Mouse (Mus musculus) heart, postnatal 0 days (tissue): ENCODE measurements around the gene Rfc4. TPM values are rescaled to one million over a fixed set of nuclear protein-coding genes. Genes with fewer than 3 reads are reported as not detected.

ENCODE experiments used
- ATAC-seq: fragments of 200-750 bp; cut with Nextera tagmentation; 2 replicates; pipeline ENCODE4 v1.8.0; 2017; ENCODE audit warnings: low read depth, moderate number of reproducible peaks, moderate library complexity; ENCODE audit not compliant: insufficient read depth
- DNase-seq: peaks from one replicate; pipeline ENCODE4 v3.0.0-alpha.2; 2016; ENCODE audit warnings: low spot score
- H3K27ac ChIP-seq: fragments of 300-500 bp; sonication (generic); 2 replicates; pipeline ENCODE4 v1.5.1; 2014; ENCODE audit warnings: low read depth, mild to moderate bottlenecking
- H3K27me3 ChIP-seq: fragments of 300-500 bp; sonication (generic); 2 replicates; pipeline ENCODE4 v1.6.1; 2014; ENCODE audit warnings: low read length, mixed read lengths; ENCODE audit not compliant: control insufficient read depth, insufficient read depth
- H3K36me3 ChIP-seq: fragments of 300-500 bp; sonication (generic); replicated peaks from 2 replicates; pipeline ENCODE4 v1.6.1; 2014; ENCODE audit warnings: low read length, mixed read lengths; ENCODE audit not compliant: control insufficient read depth, insufficient read depth
- H3K4me1 ChIP-seq: fragments of 300-500 bp; sonication (generic); 2 replicates; pipeline ENCODE4 v1.6.1; 2014; ENCODE audit warnings: antibody characterized with exemption; ENCODE audit not compliant: control insufficient read depth, insufficient read depth
- H3K4me2 ChIP-seq: fragments of 300-500 bp; sonication (generic); 2 replicates; pipeline ENCODE4 v1.6.1; 2014; ENCODE audit warnings: low read depth, mild to moderate bottlenecking, low read length, moderate library complexity
- H3K4me3 ChIP-seq: fragments of 300-500 bp; sonication (generic); 2 replicates; pipeline ENCODE4 v1.5.1; 2014; ENCODE audit warnings: low read depth, low read length
- H3K9ac ChIP-seq: fragments of 300-500 bp; sonication (generic); replicated peaks from 2 replicates; pipeline ENCODE4 v1.6.1; 2014; ENCODE audit warnings: low read depth, low read length, mixed read lengths
- H3K9me3 ChIP-seq: fragments of 300-500 bp; sonication (generic); replicated peaks from 2 replicates; pipeline ENCODE4 v1.6.1; 2016; ENCODE audit warnings: low read length; ENCODE audit not compliant: control insufficient read depth
- CTCF ChIP-seq: IDR thresholded peaks from 2 replicates; pipeline ENCODE4 v1.5.1; 2016; ENCODE audit warnings: antibody characterized with exemption, control low read depth, low read depth
- EP300 ChIP-seq: IDR thresholded peaks from 2 replicates; pipeline ENCODE4 v1.6.1; 2016; ENCODE audit warnings: antibody characterized with exemption, low read depth
- WGBS: fragments of 180-500 bp; shearing (Covaris S2); extraction: QIAGEN DNeasy Blood & Tissue Kit; methylation state at CpG from one replicate; pipeline ENCODE4 v1.1.7; 2014; 5-methylcytosine and 5-hydroxymethylcytosine counted together
- polyA plus RNA-seq: library from polyadenylated mRNA; unstranded; fragments of >200 nt; fragmentation: Nextera tagmentation; extraction: Ambion mirVana; gene quantifications from 2 replicates; pipeline ENCODE4 v1.2.1, GENCODE M21; 2015
- total RNA-seq: library from RNA; depleted of rRNA; stranded (reverse); fragments of >200 nt; gene quantifications from 2 replicates; pipeline ENCODE4 v1.2.3, GENCODE M21; 2014; ENCODE audit warnings: low replicate concordance

Rfc4 gene
- total and polyA plus RNA-seq, 2 experiments from 2014 or later, result 16.8 to 38.1 TPM

DNA sequence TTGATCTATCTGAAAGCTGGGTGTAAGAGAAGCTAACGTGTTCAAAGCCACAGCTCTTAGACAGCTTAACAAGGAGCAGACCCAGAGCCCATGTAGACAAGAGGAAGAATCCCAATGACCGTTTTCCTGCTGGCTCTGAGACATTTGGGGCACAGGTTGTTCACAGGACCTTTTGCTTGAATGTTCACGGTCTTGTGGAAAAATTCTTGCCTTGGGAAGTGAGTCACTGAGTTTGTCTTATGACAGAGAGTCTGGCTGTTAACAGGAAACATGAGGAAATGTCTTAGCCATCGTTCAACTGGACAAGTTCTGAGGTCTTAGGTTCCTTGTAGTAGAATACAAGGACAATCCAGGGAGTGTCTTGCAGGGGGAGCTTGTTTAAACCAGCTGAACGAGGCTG lies 39.5 kb upstream of the Rfc4 start:
- peak; percentile 38 for DNase-seq
- H3K27me3 ChIP-seq, result no peaks in the 10 kb centered on the region
- no peaks in the 10 kb centered on the region for H3K9me3 ChIP-seq
- no peak for TF ChIP-seq EP300
- no peak for TF ChIP-seq CTCF
- H3K4me1 ChIP-seq, result no peaks in the 10 kb centered on the region
- H3K36me3 ChIP-seq, result no peaks in the 10 kb centered on the region
- peak overlapping the region; percentile 76 for H3K27ac ChIP-seq
- H3K4me2 ChIP-seq, result no peak overlapping the region
- H3K9ac ChIP-seq, result no peak overlapping the region
- 38% methylated on average over 5 of the region's 5 CpGs for WGBS
- peak; percentile 51 for ATAC-seq
- no peak overlapping the region for H3K4me3 ChIP-seq

DNA sequence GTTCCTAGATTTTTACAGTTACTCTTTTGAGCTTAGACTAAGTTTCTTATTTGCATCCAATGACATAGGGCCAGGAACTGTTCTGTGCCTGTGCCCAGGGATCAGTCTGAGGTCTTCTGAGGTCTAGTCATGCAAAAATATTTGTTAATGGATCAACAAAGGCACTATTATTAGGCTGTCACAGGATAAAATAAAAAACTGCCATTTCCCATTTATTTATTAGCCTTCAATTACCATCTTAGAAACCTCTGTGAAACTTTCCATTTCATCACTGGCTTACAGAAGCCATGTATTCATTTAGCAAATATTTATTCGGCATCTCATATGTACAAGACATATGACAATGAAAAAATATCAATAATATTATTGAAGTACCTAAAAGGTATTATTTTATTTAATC lies 39.1 kb upstream of the Rfc4 start:
- Histone ChIP-seq H3K27ac (peak overlapping the region; percentile 76), H3K4me3 (no peak overlapping the region), H3K27me3 (no peaks in the 10 kb centered on the region), H3K4me1 (no peaks in the 10 kb centered on the region), H3K4me2 (no peak overlapping the region), H3K36me3 (no peaks in the 10 kb centered on the region), H3K9me3 (no peaks in the 10 kb centered on the region), H3K9ac (no peak overlapping the region)
- WGBS, result 88% methylated on average over 1 of the region's 1 CpGs
- DNase-seq (no peak), ATAC-seq (no peak)
- TF ChIP-seq CTCF (no peak), EP300 (no peak)

DNA sequence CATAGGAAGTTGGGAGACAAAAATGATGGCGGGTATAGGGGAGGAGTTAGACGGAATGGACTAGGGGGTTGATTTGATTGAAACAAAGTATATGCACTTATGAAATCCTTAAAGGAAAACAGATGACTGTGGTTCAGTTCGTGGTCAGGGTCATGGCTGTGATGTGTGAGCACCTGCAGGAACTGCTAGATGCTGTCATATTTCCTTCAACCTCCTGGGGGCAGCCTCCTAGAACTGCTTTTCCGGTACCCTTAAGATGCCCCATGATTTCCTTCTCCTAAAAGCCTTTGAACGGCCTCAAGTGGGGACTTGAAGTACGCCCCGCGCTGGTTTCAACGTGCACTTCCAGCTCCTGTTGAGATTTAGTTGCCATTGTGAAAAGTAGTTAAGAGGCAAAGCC lies 37.9 kb upstream of the Rfc4 start:
- no peaks in the 10 kb centered on the region for H3K9me3 ChIP-seq
- H3K4me1 ChIP-seq, result no peaks in the 10 kb centered on the region
- H3K36me3 ChIP-seq, result no peaks in the 10 kb centered on the region
- no peak overlapping the region for H3K4me2 ChIP-seq
- H3K27ac ChIP-seq, result no peak overlapping the region
- no peak for DNase-seq
- no peaks in the 10 kb centered on the region for H3K27me3 ChIP-seq
- ATAC-seq, result no peak
- no peak overlapping the region for H3K9ac ChIP-seq
- WGBS, result 64% methylated on average over 9 of the region's 9 CpGs
- H3K4me3 ChIP-seq, result no peak overlapping the region
- TF ChIP-seq EP300, result no peak
- no peak for TF ChIP-seq CTCF

DNA sequence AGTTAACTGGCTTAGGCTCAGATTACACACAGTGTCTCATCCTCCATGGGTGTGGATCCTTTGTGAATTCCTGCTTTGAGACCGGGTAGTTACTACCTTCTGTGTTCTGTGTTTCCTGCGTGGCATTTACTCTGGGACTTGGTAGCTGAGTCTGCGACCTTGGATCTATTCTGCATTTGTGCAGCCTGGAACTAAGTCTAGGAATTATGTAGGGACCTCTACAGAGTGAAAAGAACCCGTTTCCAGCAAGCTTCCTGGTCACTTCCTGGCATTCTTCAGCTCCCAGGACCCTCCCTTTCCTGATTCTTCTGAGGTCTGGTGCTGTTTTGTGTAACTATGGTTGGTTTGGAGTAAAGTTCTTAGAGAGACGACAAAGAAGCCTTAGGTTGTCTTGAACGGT lies 36.9 kb upstream of the Rfc4 start:
- H3K27ac ChIP-seq, result peak overlapping the region; percentile 78
- H3K9me3 ChIP-seq, result no peaks in the 10 kb centered on the region
- ATAC-seq (no peak), DNase-seq (peak; percentile 50)
- no peak overlapping the region for H3K9ac ChIP-seq
- H3K27me3 ChIP-seq, result no peaks in the 10 kb centered on the region
- 0 out of 2 replicates have a peak, but pooled peaks cover under 1% of the 10 kb centered on the region for H3K4me1 ChIP-seq
- 48% methylated on average over 6 of the region's 6 CpGs for WGBS
- H3K4me2 ChIP-seq, result no peak overlapping the region
- no peak overlapping the region for H3K4me3 ChIP-seq
- TF ChIP-seq CTCF, result no peak
- 0 out of 2 replicates have a peak, but pooled peaks have one; percentile 31 for TF ChIP-seq EP300
- no peaks in the 10 kb centered on the region for H3K36me3 ChIP-seq

DNA sequence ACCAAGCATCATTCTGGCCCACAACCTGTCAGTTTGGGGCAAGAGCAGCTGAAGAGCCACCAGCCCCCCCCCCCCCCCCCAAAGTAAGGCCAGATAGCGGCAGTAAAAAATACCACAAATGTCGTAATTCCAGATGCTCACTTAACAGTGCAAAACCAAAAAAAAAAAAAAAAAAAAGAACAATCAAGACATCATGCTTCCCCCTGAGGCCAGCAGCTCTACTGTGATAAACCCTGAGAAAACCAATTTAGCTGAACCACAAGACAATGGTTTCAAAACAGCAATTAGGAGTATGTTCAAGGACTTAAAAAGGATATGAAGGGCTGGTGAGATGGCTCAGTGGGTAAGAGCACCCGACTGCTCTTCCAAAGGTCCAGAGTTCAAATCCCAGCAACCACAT lies 34.6 kb upstream of the Rfc4 start:
- no peak overlapping the region for H3K27ac ChIP-seq
- 73% methylated on average over 3 of the region's 3 CpGs for WGBS
- DNase-seq (no peak), ATAC-seq (no peak)
- H3K9me3 ChIP-seq, result no peaks in the 10 kb centered on the region
- H3K4me2 ChIP-seq, result no peak overlapping the region
- no peaks in the 10 kb centered on the region for H3K36me3 ChIP-seq
- no peaks in the 10 kb centered on the region for H3K27me3 ChIP-seq
- H3K4me1 ChIP-seq, result peaks cover 7% of the 10 kb centered on the region; the same call in 1 of the 2 replicates
- H3K4me3 ChIP-seq, result no peak overlapping the region
- H3K9ac ChIP-seq, result no peak overlapping the region
- TF ChIP-seq CTCF (no peak), EP300 (no peak)

DNA sequence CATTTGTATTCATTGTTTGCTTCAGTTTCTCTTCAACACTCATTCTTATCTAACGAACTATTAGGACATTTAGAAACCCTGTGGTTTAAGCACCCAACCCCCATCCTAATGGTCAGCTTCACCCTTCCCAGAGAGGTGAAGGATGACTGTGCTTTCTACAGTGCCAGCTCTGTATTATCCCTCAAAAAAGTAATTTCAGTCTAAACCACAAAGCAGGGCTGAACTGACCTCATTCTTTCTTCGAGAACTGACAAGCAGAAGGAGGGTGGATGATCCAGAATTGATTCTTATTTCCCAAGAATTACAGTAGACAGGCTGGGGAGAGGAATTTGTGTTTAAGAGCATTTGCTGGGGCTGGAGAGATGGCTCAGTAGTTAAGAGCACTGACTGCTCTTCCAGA lies 32.2 kb upstream of the Rfc4 start:
- Histone ChIP-seq H3K27ac (no peak overlapping the region), H3K36me3 (no peaks in the 10 kb centered on the region), H3K9me3 (no peaks in the 10 kb centered on the region), H3K9ac (no peak overlapping the region), H3K27me3 (no peaks in the 10 kb centered on the region), H3K4me2 (no peak overlapping the region), H3K4me3 (no peak overlapping the region), H3K4me1 (peaks cover 7% of the 10 kb centered on the region; the same call in 1 of the 2 replicates)
- 65% methylated on average over 2 of the region's 2 CpGs for WGBS
- DNase-seq (no peak), ATAC-seq (no peak)
- no peak for TF ChIP-seq EP300
- TF ChIP-seq CTCF, result no peak
